Mouse (Mus musculus) R1 (cell line): Measurements from ENCODE around the gene Cct7.

Source experiments
- DNase-seq: peaks from one replicate; pipeline ENCODE4 v3.0.0-alpha.2; 2018; ENCODE audit warnings: low read depth, low spot score

Cct7 gene

GRCm38 (mm10) chr6:85452411-85452665 is 1.0 kb downstream of the Cct7 start:
- DNase-seq, result peak; percentile 67

- no peak for DNase-seq
Observed at GRCm38 (mm10) chr6:85452816-85453215, 1.5 kb downstream of the Cct7 start.

DNA sequence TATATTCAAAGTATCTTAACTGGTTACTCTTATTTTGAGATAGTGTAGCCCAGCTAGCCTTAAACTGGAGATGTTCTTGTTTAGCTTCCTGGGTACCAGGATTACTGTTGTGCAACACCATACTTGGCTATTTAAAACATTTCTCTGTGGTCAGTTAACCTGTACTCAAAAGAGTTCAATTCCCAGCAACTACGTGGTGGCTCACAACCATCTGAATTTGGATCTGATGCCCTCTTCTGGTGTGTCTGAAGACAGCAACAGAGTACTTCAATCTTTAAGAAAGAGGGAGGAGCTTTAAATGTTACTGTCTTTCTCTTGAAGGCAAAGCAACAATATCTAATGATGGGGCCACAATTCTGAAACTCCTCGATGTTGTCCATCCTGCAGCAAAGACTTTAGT is 8.3 kb downstream of the Cct7 start:
- no peak for DNase-seq

DNA sequence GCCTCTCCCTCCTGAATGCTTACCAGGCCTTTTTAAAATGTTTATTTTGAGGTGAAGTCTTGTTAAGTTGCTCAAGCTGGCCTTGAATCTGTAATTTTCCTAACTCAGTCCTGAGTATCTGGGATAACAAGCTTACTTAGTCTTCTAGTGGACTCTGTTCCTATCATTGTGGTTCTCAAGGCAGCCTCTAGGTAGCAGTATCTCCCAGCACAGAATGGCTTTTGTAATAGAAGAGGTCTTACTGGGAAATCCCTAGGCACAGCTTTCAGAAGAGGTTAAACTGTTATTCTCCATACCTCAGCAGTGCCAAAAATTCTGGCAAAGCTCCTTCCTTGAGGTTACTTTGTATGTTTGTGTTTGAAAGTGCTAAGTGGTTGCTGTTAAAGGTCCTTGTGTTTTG is 14.1 kb downstream of the Cct7 start:
- DNase-seq, result peak; percentile 39

- no peak for DNase-seq
Observed at GRCm38 (mm10) chr6:85469660-85470430, 18.5 kb downstream of the Cct7 start.

GRCm38 (mm10) chr6:85471962-85472361 is 20.6 kb downstream of the Cct7 start:
- DNase-seq, result no peak

DNA sequence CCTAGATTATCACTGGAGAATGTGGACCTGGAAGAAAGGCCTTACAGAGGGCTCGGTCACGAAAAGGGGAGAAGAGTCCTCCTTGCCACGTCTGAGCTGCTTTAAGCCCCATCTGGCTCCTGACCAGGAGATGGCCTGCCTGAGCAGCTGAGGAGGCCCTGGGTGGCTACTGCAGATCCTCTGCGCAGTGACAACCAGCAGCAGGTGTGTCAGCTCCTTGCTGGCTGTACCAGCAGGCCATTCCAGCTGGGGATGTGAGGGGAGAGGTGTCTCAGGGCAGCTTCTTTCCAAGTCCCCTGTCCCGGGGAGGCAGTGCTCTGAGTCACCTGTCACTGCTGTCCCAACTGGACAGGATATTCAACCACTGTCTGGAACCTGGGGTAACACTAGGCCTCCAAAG is 21.2 kb downstream of the Cct7 start:
- no peak for DNase-seq

DNA sequence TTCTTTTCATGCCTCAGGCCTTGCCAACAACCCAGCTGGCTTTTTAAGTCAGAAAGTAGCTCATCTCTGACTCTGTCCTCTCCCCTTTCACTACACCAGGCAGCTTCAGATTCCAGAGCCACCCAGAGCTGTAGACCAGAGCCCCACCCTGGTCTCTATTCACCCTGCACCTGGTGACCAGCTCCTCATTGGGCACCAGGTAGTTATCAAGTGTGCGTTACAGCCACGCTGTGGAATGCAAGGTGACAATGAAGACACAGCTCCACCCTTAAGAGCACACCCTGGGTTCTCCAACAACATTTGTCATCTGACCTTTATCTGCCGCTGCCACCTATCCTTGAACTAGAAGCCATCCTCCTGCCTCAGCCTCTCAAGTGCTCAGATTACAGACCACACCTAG is 24.3 kb downstream of the Cct7 start:
- DNase-seq, result peak; percentile 51

DNA sequence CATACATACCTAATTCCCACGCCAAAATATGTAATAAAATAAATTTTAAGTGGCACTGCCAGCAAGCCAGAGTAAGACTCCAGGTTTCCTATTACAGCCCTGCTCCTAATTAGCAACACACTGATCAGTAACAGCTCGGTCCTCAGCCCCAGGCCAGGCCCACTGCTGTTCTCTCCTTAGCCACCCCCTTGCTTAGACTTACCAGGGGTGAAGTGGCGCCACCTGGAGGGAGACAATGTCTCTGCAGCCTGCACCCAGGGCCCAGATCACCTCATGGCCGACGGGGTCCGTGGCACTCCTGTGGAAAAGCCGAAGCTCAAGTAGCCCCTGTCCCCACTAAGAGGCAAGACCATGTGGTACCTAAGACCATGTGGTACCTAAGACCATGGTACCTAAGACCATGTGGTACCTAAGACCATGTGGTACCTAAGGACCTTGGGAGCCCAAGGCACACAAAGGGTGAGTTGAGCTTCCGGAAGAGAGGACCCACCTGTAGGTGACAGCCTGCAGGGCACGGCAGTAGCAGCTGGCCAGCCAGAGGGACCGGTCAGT is 26.1 kb downstream of the Cct7 start:
- peak; percentile 78 for DNase-seq

DNA sequence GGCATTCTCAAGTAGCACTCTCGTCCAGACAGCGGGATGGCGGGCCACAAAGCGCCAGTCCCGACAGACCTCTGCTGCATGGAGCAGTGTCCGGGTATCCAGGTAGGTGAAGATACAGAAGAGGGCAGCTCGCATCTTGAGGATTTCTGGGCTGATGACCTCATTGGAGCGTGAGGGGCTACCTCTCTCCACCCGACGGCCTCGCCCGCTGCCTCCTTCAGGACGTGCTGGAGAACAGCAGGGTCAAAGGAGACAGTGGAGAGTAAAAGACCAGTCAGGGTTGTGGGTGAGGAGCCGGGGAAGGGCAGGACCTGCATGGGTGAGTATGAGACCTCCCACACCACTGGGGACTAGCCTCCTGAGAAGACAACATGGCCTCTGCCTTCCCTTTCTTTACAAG is 27.1 kb downstream of the Cct7 start:
- peak; percentile 42 for DNase-seq

GRCm38 (mm10) chr6:85479979-85480378 is 28.7 kb downstream of the Cct7 start:
- no peak for DNase-seq

DNA sequence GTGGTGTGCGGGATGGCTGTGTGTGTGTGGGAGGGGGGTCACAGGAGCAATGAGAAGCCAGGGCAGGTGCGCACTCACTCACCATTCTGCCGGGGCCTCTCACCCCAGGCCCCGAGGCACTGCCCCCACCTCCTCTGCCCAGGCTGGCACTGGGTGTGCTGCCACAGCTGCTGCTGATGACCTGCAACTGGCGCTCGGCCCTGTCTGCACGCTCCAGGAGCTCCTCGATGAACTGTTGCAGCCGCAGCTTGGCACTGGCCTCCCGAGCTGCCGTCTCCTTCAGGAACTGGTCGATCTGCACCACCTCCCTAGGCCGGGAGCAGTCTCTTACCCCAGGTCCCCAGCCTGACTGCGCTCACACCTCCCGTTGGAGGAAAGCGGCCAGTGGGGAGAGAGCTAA is 29.4 kb downstream of the Cct7 start:
- no peak for DNase-seq

- peak; percentile 58 for DNase-seq
Observed at GRCm38 (mm10) chr6:85483843-85484721, 32.8 kb downstream of the Cct7 start.

DNA sequence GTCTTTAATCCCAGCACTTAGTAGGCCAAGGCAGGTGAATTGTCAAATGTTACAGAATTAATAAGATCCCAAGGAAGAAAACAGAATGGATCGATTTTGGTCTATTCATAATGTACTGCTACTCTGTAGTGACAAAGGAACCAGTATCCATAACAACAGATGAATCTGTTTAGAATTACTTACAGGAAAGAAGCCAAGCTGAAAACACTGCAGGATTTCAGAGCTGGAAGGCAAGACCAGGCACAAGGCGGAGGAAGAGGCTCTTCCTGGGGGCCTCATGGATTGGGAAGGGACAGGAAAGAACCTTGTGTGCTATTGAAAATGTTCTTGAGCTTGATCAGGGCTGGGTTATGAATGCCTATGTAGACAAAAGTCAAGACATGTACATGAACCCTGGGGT is 34.4 kb downstream of the Cct7 start:
- DNase-seq, result no peak

DNA sequence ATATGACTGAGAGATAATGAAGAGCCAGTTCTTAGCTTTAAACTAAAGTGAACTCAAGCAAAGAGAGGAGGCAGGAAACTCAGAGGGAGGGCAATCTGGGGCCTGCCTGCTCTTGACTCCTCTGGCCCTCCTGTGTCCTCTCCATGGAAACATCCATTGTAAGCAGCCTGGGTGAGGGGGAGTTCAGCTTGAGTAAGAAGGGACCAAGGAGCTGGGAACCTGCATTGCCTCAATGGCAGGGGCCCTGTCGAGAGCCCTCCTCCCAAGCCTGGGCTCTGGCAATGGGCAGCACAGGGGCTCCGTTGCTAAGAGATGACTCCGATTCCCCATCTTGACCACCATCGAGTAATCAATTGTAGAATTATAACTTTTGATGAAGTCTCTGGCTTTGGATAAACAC is 37.2 kb downstream of the Cct7 start:
- DNase-seq, result no peak

- no peak for DNase-seq
Observed at GRCm38 (mm10) chr6:85489717-85490116, 38.4 kb downstream of the Cct7 start.

DNA sequence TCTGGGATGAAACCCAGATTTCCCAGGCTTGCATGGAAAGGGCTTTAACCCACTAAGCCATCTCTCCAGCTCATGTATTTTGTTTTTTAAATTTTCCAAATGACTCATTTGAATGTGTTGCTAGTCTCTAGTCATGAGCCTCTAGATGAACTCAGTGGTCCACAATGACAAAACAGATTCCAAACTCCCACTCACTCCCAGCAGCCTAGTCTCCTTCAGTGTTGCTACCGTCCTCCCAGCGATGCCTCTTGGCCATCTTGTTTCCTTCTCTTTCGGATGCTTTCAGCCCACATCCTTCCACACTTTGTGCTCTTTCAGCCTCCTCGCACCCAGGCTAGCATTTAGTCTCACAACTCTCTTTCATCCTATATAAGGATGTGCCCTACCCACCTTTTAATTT is 38.9 kb downstream of the Cct7 start:
- no peak for DNase-seq

DNA sequence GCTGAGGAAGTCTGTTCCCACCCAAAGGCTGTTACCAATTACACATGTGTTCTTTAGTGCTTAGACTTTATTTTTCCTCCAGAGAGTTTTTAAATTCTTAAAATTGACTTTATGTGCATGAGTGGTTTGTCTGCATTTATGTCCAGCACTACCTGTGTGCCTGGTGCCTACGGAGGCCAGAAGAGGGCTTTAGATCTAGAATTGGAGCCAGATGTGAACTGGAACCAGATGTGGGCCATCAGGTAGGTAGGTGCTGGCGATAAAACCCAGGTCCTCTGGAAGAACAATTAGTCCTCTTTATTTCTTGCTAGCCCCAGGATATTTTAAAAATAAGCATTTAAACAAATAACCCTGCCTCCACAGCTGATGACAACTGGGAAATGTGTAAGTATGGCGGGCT is 40.3 kb downstream of the Cct7 start:
- DNase-seq, result no peak

GRCm38 (mm10) chr6:85496976-85497375 is 45.7 kb downstream of the Cct7 start:
- no peak for DNase-seq

- DNase-seq, result peak; percentile 59
Observed at GRCm38 (mm10) chr6:85498147-85498546, 46.8 kb downstream of the Cct7 start.

GRCm38 (mm10) chr6:85500416-85500815 is 49.1 kb downstream of the Cct7 start:
- no peak for DNase-seq

DNA sequence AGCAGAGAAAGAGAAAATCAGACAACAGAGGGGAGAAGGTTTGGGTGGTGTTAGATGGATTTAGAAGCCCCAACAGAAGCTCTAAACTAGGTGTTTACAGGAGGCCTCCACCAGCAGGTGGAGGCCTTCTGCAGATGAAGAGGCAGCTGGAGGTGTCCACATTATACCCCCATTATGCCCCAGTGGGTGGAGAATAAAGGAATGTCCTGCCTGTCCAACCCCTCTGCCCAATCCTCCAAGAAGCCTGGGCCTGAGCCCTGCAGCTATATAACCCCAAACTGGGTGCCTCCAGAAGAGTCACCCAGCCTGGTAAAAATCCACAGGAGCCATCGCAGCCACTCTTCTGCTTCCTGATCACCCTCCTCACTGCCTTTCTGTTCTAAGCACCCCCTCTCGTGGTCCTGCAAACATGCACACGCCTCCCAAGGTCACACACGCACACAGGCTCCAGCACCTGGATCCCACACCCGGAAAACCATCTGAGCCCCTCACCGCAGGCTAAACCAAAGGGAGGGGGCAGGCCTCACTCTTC is 50.3 kb downstream of the Cct7 start:
- DNase-seq, result peak; percentile 39
